Mouse (Mus musculus): ENCODE data around the gene Sfrp4.

DNA sequence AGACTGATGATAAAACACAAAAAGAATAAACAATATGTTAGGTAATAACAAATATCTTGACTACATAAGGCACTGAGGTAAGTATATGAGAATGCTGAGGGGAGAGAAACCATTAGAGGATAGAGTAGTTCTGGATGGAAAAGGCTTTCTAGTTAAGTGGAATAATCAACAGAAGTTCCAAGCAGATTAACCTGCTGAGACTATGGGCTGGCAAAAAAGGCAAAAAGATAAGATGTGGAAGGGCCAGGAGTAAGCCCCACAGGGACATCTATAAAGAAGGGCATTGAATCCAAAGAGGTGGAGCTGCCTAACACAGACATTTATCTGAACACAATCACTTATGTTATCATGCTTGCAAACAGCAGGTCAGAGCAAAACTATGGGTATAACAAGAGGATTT, 14.8 kb upstream of the Sfrp4 start:
- no peak for TF ChIP-seq CTCF (IDR thresholded peaks at IDR 0.05; ENCODE audit: control insufficient read depth, insufficient read depth, insufficient read length)
- no peak for TF ChIP-seq USF1 (IDR thresholded peaks at IDR 0.05; ENCODE audit: low read depth)
- TF ChIP-seq FOSL1 (IDR thresholded peaks at IDR 0.05; ENCODE audit: insufficient read depth, low read length, poor library complexity, severe bottlenecking), result no peak
